Mouse (Mus musculus) brain, embryonic 18.5 days (tissue): ENCODE measurements around the gene 9530003J23Rik.

Experiments used
- DNase-seq: peaks from one replicate; pipeline ENCODE4 v3.0.0-alpha.2; 2012; ENCODE audit warnings: low read depth, low spot score

9530003J23Rik gene

DNA sequence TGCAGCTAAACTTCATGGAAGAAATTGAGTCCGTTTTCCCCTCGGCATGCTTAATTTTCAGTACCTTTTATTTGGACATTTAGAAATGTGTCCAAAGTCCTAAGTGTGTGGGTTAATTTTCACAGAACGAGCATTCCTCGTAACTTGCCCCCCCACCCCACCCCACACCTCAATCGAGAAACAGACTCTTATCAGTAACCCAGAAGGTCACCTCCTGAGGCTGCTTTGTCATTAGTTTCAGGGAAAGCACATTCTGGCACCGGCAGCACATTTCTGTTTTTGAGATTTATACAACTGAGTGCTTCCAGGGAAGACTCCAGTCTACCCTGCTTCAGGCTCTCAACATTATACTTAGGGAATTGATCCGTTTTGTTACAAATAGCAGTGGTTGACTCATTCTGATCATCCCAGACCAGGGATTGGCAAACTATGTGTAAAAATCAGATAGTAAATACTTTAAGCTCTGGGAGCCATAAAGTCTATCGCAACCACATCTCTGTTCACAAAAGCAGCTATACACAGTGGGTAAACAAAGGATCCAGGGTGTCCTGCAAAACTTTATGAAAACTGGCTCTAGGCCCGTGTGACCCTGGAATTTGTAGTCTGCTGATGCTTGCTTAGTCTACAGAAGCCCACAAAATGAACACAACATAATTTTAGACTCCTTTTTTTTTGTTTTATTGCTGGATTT lies 53.0 kb downstream of the 9530003J23Rik start:
- no peak for DNase-seq
